Mouse (Mus musculus) brain, adult 10 weeks (tissue): ENCODE measurements around the gene Vmn2r63. TPM values are rescaled to one million over a fixed set of nuclear protein-coding genes. Genes with fewer than 3 reads are reported as not detected.

ENCODE experiments used
- polyA plus RNA-seq: library from polyadenylated mRNA; stranded (reverse); fragments of 350-450 nt; fragmentation: Illumina TruSeq; extraction: RNeasy Lipid Tissue Mini Kit (QIAGEN cat#74804); gene quantifications from one replicate; pipeline ENCODE4 v1.2.3, GENCODE M21; 2015; ENCODE audit warnings: low read depth, low replicate concordance

Gene Vmn2r63
- not detected for polyA plus RNA-seq

DNA sequence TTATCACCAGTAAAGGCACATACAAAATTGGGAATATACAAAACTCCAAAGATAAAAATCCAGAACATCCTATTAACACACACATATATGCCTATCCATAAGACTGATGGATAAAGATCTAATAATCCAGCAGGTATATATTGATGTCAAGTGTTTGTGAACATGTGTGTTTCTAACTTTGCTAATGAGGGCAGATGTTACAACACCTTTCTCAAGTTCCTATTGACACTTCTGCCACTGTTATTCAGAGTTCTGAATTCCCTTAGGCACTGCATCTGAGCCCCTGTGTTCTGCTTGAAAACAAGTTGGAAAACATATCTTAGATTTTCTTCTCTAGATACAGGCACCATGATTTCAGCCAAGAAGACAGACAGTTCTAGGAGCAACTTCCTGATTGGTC lies at the start of gene Vmn2r63:
TSS of gene Vmn2r63 (minus strand) at position 101 of the 400 bp plus-strand sequence.

DNA sequence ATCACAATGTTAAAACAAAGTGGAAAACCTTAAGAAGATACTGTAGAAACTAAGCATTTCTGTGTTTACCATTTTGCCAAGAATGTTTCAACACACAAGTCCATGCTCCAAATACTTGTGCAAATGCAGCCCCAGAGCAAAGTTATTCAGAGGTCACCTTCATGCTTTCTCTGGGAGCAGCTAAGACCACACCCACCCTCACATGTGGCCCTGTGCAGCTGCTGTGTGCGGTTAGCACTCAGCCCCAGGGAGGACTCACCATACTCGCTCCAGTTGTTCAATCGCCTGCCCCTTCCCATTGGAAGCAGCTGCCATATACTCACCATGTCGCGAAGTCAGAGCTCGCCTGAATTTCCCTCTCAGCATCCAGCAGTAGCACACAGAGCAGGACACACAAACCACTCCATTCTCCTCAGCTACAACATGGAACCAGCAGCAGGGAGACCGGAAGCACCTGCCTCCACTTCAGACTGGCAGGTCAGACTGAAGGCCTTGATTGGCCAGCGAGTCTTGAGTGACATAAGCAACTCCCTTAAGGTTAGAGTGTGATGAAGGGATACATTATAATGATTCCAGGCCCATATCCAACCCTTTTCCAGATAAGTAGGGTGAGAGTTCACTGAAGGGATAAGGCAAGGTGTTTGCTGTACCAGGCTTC lies 66.7 kb downstream of the Vmn2r63 start, which contains the start of gene Gm2381:
TSS of gene Gm2381 (minus strand) at position 434 of the 658 bp plus-strand sequence.

Other genes with a start within 250 kb of the Vmn2r63 start
- 6.6 TPM for gene Zfp975, start 241.1 kb downstream of the Vmn2r63 start, polyA plus RNA-seq
- gene Gm17067, start 206.8 kb downstream of the Vmn2r63 start, polyA plus RNA-seq = not detected
- gene Vmn2r62, start 140.3 kb downstream of the Vmn2r63 start, polyA plus RNA-seq = not detected
- not detected for gene Gm2381, start 66.6 kb downstream of the Vmn2r63 start, polyA plus RNA-seq
- gene Gm9268, start 84.9 kb upstream of the Vmn2r63 start, polyA plus RNA-seq = not detected
- gene Zfp936, start 180.4 kb upstream of the Vmn2r63 start, polyA plus RNA-seq = not detected